Mouse (Mus musculus) stomach, embryonic 16.5 days (tissue): ENCODE results near the gene Zfp759. TPM values are rescaled to one million over a fixed set of nuclear protein-coding genes. Genes with fewer than 3 reads are reported as not detected.

Experiments
- ATAC-seq: fragments of 200-750 bp; cut with Nextera tagmentation; 2 replicates; pipeline ENCODE4 v1.8.0; 2017; ENCODE audit warnings: moderate number of reproducible peaks, moderate TSS enrichment; ENCODE audit not compliant: insufficient read depth, low FRiP score
- H3K27ac ChIP-seq: fragments of 300-500 bp; sonication (generic); 2 replicates; pipeline ENCODE4 v1.5.1; 2014; ENCODE audit warnings: low read length
- H3K27me3 ChIP-seq: fragments of 300-500 bp; sonication (generic); 2 replicates; pipeline ENCODE4 v1.6.1; 2014; ENCODE audit warnings: low read length, control low read depth, mixed read lengths; ENCODE audit not compliant: control insufficient read depth, insufficient read depth
- H3K36me3 ChIP-seq: fragments of 300-500 bp; sonication (generic); 2 replicates; pipeline ENCODE4 v1.6.1; 2014; ENCODE audit warnings: low read length; ENCODE audit not compliant: control insufficient read depth, insufficient read depth
- H3K4me1 ChIP-seq: fragments of 300-500 bp; sonication (generic); 2 replicates; pipeline ENCODE4 v1.6.1; 2014; ENCODE audit warnings: low read length, control low read depth, mixed read lengths; ENCODE audit not compliant: control insufficient read depth, insufficient read depth
- H3K4me2 ChIP-seq: fragments of 300-500 bp; sonication (generic); 2 replicates; pipeline ENCODE4 v1.6.1; 2014; ENCODE audit warnings: low read depth, low read length, mixed read lengths
- H3K4me3 ChIP-seq: fragments of 300-500 bp; sonication (generic); replicated peaks from 2 replicates; pipeline ENCODE4 v1.5.1; 2014; ENCODE audit warnings: mild to moderate bottlenecking, low read length
- H3K9ac ChIP-seq: fragments of 300-500 bp; sonication (generic); 2 replicates; pipeline ENCODE4 v1.6.1; 2014; ENCODE audit warnings: low read length
- H3K9me3 ChIP-seq: fragments of 300-500 bp; sonication (generic); replicated peaks from 2 replicates; pipeline ENCODE4 v1.6.1; 2016; ENCODE audit warnings: low read length, control low read depth; ENCODE audit not compliant: control insufficient read depth
- WGBS: fragments of 180-500 bp; shearing (Covaris S2); extraction: QIAGEN DNeasy Blood & Tissue Kit; methylation state at CpG from one replicate; pipeline ENCODE4 v1.1.7; 2014; 5-methylcytosine and 5-hydroxymethylcytosine counted together
- polyA plus RNA-seq: library from polyadenylated mRNA; unstranded; fragments of >200 nt; fragmentation: Nextera tagmentation; extraction: Ambion mirVana; gene quantifications from 2 replicates; pipeline ENCODE4 v1.2.1, GENCODE M21; 2015

Zfp759 gene
- polyA plus RNA-seq, 1 experiment from 2014 or later = 2.1 TPM

DNA sequence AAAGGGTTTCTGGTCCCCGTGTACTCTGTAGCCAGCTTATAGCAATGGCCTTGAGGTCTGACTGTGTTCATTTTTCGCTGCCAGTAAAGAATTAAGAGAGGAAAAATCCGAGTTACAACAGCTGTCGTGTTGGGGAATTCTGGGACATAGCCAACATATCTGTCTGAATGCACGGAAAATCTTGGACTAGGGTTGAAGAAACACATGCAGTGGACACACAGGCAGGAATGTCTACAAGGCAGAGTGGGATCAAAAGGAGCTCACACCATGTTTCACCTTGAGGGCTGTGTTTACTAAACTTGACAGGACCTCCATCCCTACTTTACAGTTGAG lies 52.2 kb downstream of the Zfp759 start:
- Histone ChIP-seq H3K9ac (peak overlapping the region; percentile 82), H3K27me3 (no peaks in the 10 kb centered on the region), H3K4me1 (no peaks in the 10 kb centered on the region), H3K4me2 (peak overlapping the region; percentile 67), H3K4me3 (peak overlapping the region; percentile 72), H3K36me3 (no peaks in the 10 kb centered on the region), H3K27ac (no peak overlapping the region), H3K9me3 (no peaks in the 10 kb centered on the region)
- 13% methylated on average over 5 of the region's 5 CpGs for WGBS
- peak; percentile 34; the same call in 1 of the 2 replicates for ATAC-seq

Other genes starting within 250 kb of the Zfp759 start
- 2.0 and 2.5 TPM in 2 replicates for gene Gm10767, start 216.7 kb upstream of the Zfp759 start, polyA plus RNA-seq
- 3.9 TPM in 2 replicates for gene Zfp712, start 60.5 kb upstream of the Zfp759 start, polyA plus RNA-seq
- 3.7 and 4.6 TPM in 2 replicates for gene Zfp708, start 23.7 kb upstream of the Zfp759 start, polyA plus RNA-seq
- 3.1 and 3.3 TPM in 2 replicates for gene Gm28557, start 13.1 kb upstream of the Zfp759 start, polyA plus RNA-seq
- gene Rslcan18, start 5.4 kb upstream of the Zfp759 start, polyA plus RNA-seq = 0.31 and 0.47 TPM in 2 replicates
- 7.5 and 10.0 TPM in 2 replicates for gene Rsl1, start 51.5 kb downstream of the Zfp759 start, polyA plus RNA-seq
- gene Zfp455, start 72.8 kb downstream of the Zfp759 start, polyA plus RNA-seq = 2.1 and 2.2 TPM in 2 replicates
- 1.4 and 1.6 TPM in 2 replicates for gene Zfp458, start 156.8 kb downstream of the Zfp759 start, polyA plus RNA-seq
- gene Zfp457, start 184.8 kb downstream of the Zfp759 start, polyA plus RNA-seq = 0.42 and 0.85 TPM in 2 replicates
- gene Zfp595, start 210.9 kb downstream of the Zfp759 start, polyA plus RNA-seq = 2.6 and 3.1 TPM in 2 replicates
- gene Gm28044, start 238.9 kb downstream of the Zfp759 start, polyA plus RNA-seq = 0.28 TPM in 1 of 2 replicates, not detected in the other
- 1.4 and 1.5 TPM in 2 replicates for gene Zfp953, start 238.9 kb downstream of the Zfp759 start, polyA plus RNA-seq